8 mouse cellular contexts compared by ENCODE assay signal in genomic region chr2:84810526-84810885, GRCm38 (mm10). TPM values are rescaled to one million over a fixed set of nuclear protein-coding genes. Genes with fewer than 3 reads are reported as not detected.
DNase-seq lines count a peak whose midpoint lies in the region; ATAC-seq lines count a peak whose summit lies in the region.

No protein-coding gene starts in this region.

- no peaks in the 10 kb centered on the region for H3K9me3 ChIP-seq in kidney, embryonic 14.5 days (ENCODE audit: control insufficient read depth, low read length)
- no peaks in the 10 kb centered on the region for H3K9me3 ChIP-seq in forebrain, embryonic 13.5 days (replicated peaks)
- H3K9me3 ChIP-seq in intestine, embryonic 16.5 days (ENCODE audit: control insufficient read depth, low read length) = no peaks in the 10 kb centered on the region
- no peaks in the 10 kb centered on the region for H3K9me3 ChIP-seq in midbrain, embryonic 15.5 days

- H3K36me3 ChIP-seq in kidney, embryonic 14.5 days (ENCODE audit: control insufficient read depth, insufficient read depth, low read length) = no peaks in the 10 kb centered on the region
- no peaks in the 10 kb centered on the region for H3K36me3 ChIP-seq in forebrain, embryonic 13.5 days (ENCODE audit: poor library complexity, severe bottlenecking)
- H3K36me3 ChIP-seq in intestine, embryonic 16.5 days (ENCODE audit: control insufficient read depth, insufficient read depth, low read length) = no peaks in the 10 kb centered on the region
- H3K36me3 ChIP-seq in midbrain, embryonic 15.5 days (replicated peaks) = no peaks in the 10 kb centered on the region

- 0 out of 2 replicates have a peak, but pooled peaks have one; percentile 2 for ATAC-seq in kidney, embryonic 14.5 days (ENCODE audit: low FRiP score, low TSS enrichment)
- no peak; the same call in 1 of the 2 replicates for ATAC-seq in forebrain, embryonic 13.5 days
- ATAC-seq in intestine, embryonic 16.5 days = 0 out of 2 replicates have a peak, but pooled peaks have one; percentile 2
- ATAC-seq in midbrain, embryonic 15.5 days (replicated peaks) = peak; percentile 31; the same call in 1 of the 2 replicates
- ATAC-seq in activated CD4-positive, CD25-positive, alpha-beta regulatory T cell, adult 4 months = no peak

- peaks cover 5% of the 10 kb centered on the region; the same call in 1 of the 2 replicates for H3K4me1 ChIP-seq in kidney, embryonic 14.5 days (ENCODE audit: control insufficient read depth, insufficient read depth, low read length)
- no peaks in the 10 kb centered on the region for H3K4me1 ChIP-seq in forebrain, embryonic 13.5 days
- peaks cover 4% of the 10 kb centered on the region; the same call in 1 of the 2 replicates for H3K4me1 ChIP-seq in intestine, embryonic 16.5 days (ENCODE audit: control insufficient read depth, insufficient read depth, low read length)
- H3K4me1 ChIP-seq in midbrain, embryonic 15.5 days = peaks cover 4% of the 10 kb centered on the region; the same call in 1 of the 2 replicates

- no peak overlapping the region for H3K4me2 ChIP-seq in kidney, embryonic 14.5 days (replicated peaks; ENCODE audit: low read depth, low read length)
- peak overlapping the region; percentile 35; the same call in 1 of the 2 replicates for H3K4me2 ChIP-seq in forebrain, embryonic 13.5 days
- no peak overlapping the region for H3K4me2 ChIP-seq in intestine, embryonic 16.5 days (ENCODE audit: low read depth, low read length)
- H3K4me2 ChIP-seq in midbrain, embryonic 15.5 days = no peak overlapping the region

- H3K27me3 ChIP-seq in kidney, embryonic 14.5 days (ENCODE audit: control insufficient read depth, insufficient read depth, low read length) = no peaks in the 10 kb centered on the region
- no peaks in the 10 kb centered on the region for H3K27me3 ChIP-seq in forebrain, embryonic 13.5 days
- no peaks in the 10 kb centered on the region for H3K27me3 ChIP-seq in intestine, embryonic 16.5 days (replicated peaks; ENCODE audit: control insufficient read depth, insufficient read depth, low read length)
- H3K27me3 ChIP-seq in midbrain, embryonic 15.5 days (replicated peaks) = no peaks in the 10 kb centered on the region

- no peak overlapping the region for H3K9ac ChIP-seq in kidney, embryonic 14.5 days (ENCODE audit: low read depth, low read length)
- H3K9ac ChIP-seq in forebrain, embryonic 13.5 days = no peak overlapping the region
- no peak overlapping the region for H3K9ac ChIP-seq in intestine, embryonic 16.5 days (ENCODE audit: low read depth, low read length)
- H3K9ac ChIP-seq in midbrain, embryonic 15.5 days = no peak overlapping the region

- 83% methylated on average over 6 of the region's 6 CpGs for WGBS in kidney, embryonic 14.5 days
- WGBS in forebrain, embryonic 13.5 days = 52% methylated on average over 6 of the region's 6 CpGs
- WGBS in intestine, embryonic 16.5 days = 79% methylated on average over 6 of the region's 6 CpGs
- 77% methylated on average over 6 of the region's 6 CpGs for WGBS in midbrain, embryonic 15.5 days

- H3K27ac ChIP-seq in kidney, embryonic 14.5 days (ENCODE audit: low read depth, low read length) = no peak overlapping the region
- no peak overlapping the region for H3K27ac ChIP-seq in forebrain, embryonic 13.5 days
- peak overlapping the region; percentile 21; the same call in 1 of the 2 replicates for H3K27ac ChIP-seq in intestine, embryonic 16.5 days (ENCODE audit: low read length)
- H3K27ac ChIP-seq in midbrain, embryonic 15.5 days = no peak overlapping the region

- no peak for DNase-seq in kidney, adult 18-20 months
- DNase-seq in retina, embryonic 14.5 days (ENCODE audit: low spot score) = no peak
- no peak for DNase-seq in right cerebral cortex, postnatal 14 days

- no peak overlapping the region for H3K4me3 ChIP-seq in kidney, embryonic 14.5 days (ENCODE audit: low read length)
- no peak overlapping the region for H3K4me3 ChIP-seq in forebrain, embryonic 13.5 days
- no peak overlapping the region for H3K4me3 ChIP-seq in intestine, embryonic 16.5 days (ENCODE audit: low read length)
- no peak overlapping the region for H3K4me3 ChIP-seq in midbrain, embryonic 15.5 days

RNA-seq across cellular contexts. Expression of gene Ube2l6, which starts 11.9 kb away (rescaled TPM):
- polyA plus RNA-seq in kidney, embryonic 14.5 days (2014; fragmentation: Nextera tagmentation; extraction: Ambion mirVana) = 25.3 and 29.0 TPM in 2 replicates
- 19.1 and 21.1 TPM in 2 replicates for polyA plus RNA-seq in forebrain, embryonic 13.5 days (2015; fragmentation: Nextera tagmentation; extraction: Ambion mirVana)
- 47.5 and 49.9 TPM in 2 replicates for polyA plus RNA-seq in intestine, embryonic 16.5 days (2015; fragmentation: Nextera tagmentation; extraction: Ambion mirVana)
- polyA plus RNA-seq in midbrain, embryonic 15.5 days (2015; fragmentation: Nextera tagmentation; extraction: Ambion mirVana) = 21.6 and 25.7 TPM in 2 replicates
- 10 to 100 TPM; 71.4 to 83.0 TPM for polyA plus RNA-seq in activated CD4-positive, CD25-positive, alpha-beta regulatory T cell, adult 4 months (2017; shearing (Covaris generic))

RNA-seq across cellular contexts. Expression of gene Smtnl1, which starts 11.9 kb away (rescaled TPM):
- polyA plus RNA-seq in kidney, embryonic 14.5 days (2014; fragmentation: Nextera tagmentation; extraction: Ambion mirVana) = 0.16 and 0.24 TPM in 2 replicates
- 0.09 TPM in 1 of 2 replicates, not detected in the other for polyA plus RNA-seq in forebrain, embryonic 13.5 days (2015; fragmentation: Nextera tagmentation; extraction: Ambion mirVana)
- 0.10 and 0.17 TPM in 2 replicates for polyA plus RNA-seq in intestine, embryonic 16.5 days (2015; fragmentation: Nextera tagmentation; extraction: Ambion mirVana)
- not detected in 2 replicates for polyA plus RNA-seq in midbrain, embryonic 15.5 days (2015; fragmentation: Nextera tagmentation; extraction: Ambion mirVana)
- not detected for polyA plus RNA-seq in activated CD4-positive, CD25-positive, alpha-beta regulatory T cell, adult 4 months (2017; shearing (Covaris generic))

RNA-seq across cellular contexts. Expression of gene Timm10, which starts 16.3 kb away (rescaled TPM):
- 65.3 and 79.4 TPM in 2 replicates for polyA plus RNA-seq in kidney, embryonic 14.5 days (2014; fragmentation: Nextera tagmentation; extraction: Ambion mirVana)
- 58.0 and 62.5 TPM in 2 replicates for polyA plus RNA-seq in forebrain, embryonic 13.5 days (2015; fragmentation: Nextera tagmentation; extraction: Ambion mirVana)
- polyA plus RNA-seq in intestine, embryonic 16.5 days (2015; fragmentation: Nextera tagmentation; extraction: Ambion mirVana) = 59.7 and 61.5 TPM in 2 replicates
- polyA plus RNA-seq in midbrain, embryonic 15.5 days (2015; fragmentation: Nextera tagmentation; extraction: Ambion mirVana) = 70.1 and 82.8 TPM in 2 replicates
- polyA plus RNA-seq in activated CD4-positive, CD25-positive, alpha-beta regulatory T cell, adult 4 months (2017; shearing (Covaris generic)) = 10 to 100 TPM; 36.8 to 40.4 TPM

RNA-seq across cellular contexts. Expression of gene Slc43a1, which starts 28.1 kb away (rescaled TPM):
- 15.5 and 19.4 TPM in 2 replicates for polyA plus RNA-seq in kidney, embryonic 14.5 days (2014; fragmentation: Nextera tagmentation; extraction: Ambion mirVana)
- 5.4 and 7.5 TPM in 2 replicates for polyA plus RNA-seq in forebrain, embryonic 13.5 days (2015; fragmentation: Nextera tagmentation; extraction: Ambion mirVana)
- polyA plus RNA-seq in intestine, embryonic 16.5 days (2015; fragmentation: Nextera tagmentation; extraction: Ambion mirVana) = 12.8 and 14.6 TPM in 2 replicates
- 1.2 and 1.9 TPM in 2 replicates for polyA plus RNA-seq in midbrain, embryonic 15.5 days (2015; fragmentation: Nextera tagmentation; extraction: Ambion mirVana)
- polyA plus RNA-seq in activated CD4-positive, CD25-positive, alpha-beta regulatory T cell, adult 4 months (2017; shearing (Covaris generic)) = 1 to 10 TPM; 3.7 to 7.6 TPM

RNA-seq across cellular contexts. Expression of gene Serping1, which starts 35.3 kb away (rescaled TPM):
- polyA plus RNA-seq in kidney, embryonic 14.5 days (2014; fragmentation: Nextera tagmentation; extraction: Ambion mirVana) = 81.7 and 85.8 TPM in 2 replicates
- 22.3 and 25.6 TPM in 2 replicates for polyA plus RNA-seq in forebrain, embryonic 13.5 days (2015; fragmentation: Nextera tagmentation; extraction: Ambion mirVana)
- 62.5 and 62.6 TPM in 2 replicates for polyA plus RNA-seq in intestine, embryonic 16.5 days (2015; fragmentation: Nextera tagmentation; extraction: Ambion mirVana)
- 32.9 and 37.0 TPM in 2 replicates for polyA plus RNA-seq in midbrain, embryonic 15.5 days (2015; fragmentation: Nextera tagmentation; extraction: Ambion mirVana)
- not detected for polyA plus RNA-seq in activated CD4-positive, CD25-positive, alpha-beta regulatory T cell, adult 4 months (2017; shearing (Covaris generic))

Comparison
In these comparisons a context has a peak if more than half of its experiments do, and no peak if none do; other contexts are left out.
1. ATAC-seq: peak in kidney, embryonic 14.5 days (single experiment), intestine, embryonic 16.5 days (single experiment) and midbrain, embryonic 15.5 days (single experiment); none in forebrain, embryonic 13.5 days (single experiment) and activated CD4-positive, CD25-positive, alpha-beta regulatory T cell, adult 4 months (single experiment).